Mouse (Mus musculus): ENCODE data around the gene Ift172. TPM values are rescaled to one million over a fixed set of nuclear protein-coding genes. Genes with fewer than 3 reads are reported as not detected.

Ift172 gene
- polyA plus RNA-seq, 2 experiments = 3.3 to 3.6 TPM

GRCm38 (mm10) chr5:31251541-31252101, 39.3 kb downstream of the Ift172 start, which contains the start of gene Krtcap3:
Gene Krtcap3 (plus strand): TSS chr5:31251691.
- no peaks in the 10 kb centered on the region for H3K27me3 ChIP-seq (ENCODE audit: control insufficient read depth, insufficient read depth, low read length)
- no peak for TF ChIP-seq EP300 (IDR thresholded peaks at IDR 0.05; ENCODE audit: low read depth)
- no peak for TF ChIP-seq CTCF (IDR thresholded peaks at IDR 0.05; ENCODE audit: low read depth)
- peak within 1 kb of the TSS; percentile 64 for H3K4me2 ChIP-seq (ENCODE audit: low read depth)
- peaks cover 19% of the 10 kb centered on the region for H3K36me3 ChIP-seq (replicated peaks; ENCODE audit: control insufficient read depth, insufficient read depth, low read depth)
- H3K9ac ChIP-seq (replicated peaks) = 0 out of 2 replicates have a peak within 1 kb of the TSS, but pooled peaks have one; percentile 6
- H3K9me3 ChIP-seq (ENCODE audit: control insufficient read depth, low read length) = no peaks in the 10 kb centered on the region
- ATAC-seq (ENCODE audit: insufficient read depth) (peak; percentile 68), DNase-seq (ENCODE audit: low read depth in 3 of 3, low spot score in 3 of 3) (peak in 1 of 3 experiments; percentile 11)
- 56% methylated on average over 44 of the region's 47 CpGs for WGBS (ENCODE audit: insufficient replicate concordance)
- H3K27ac ChIP-seq = no peak within 1 kb of the TSS
- peak within 1 kb of the TSS; percentile 45 to 52 for H3K4me3 ChIP-seq (ENCODE audit: insufficient read depth in 1 of 2, low read depth in 2 of 2, low read length in 2 of 2)
- no peaks in the 10 kb centered on the region for H3K4me1 ChIP-seq (replicated peaks; ENCODE audit: control insufficient read depth in 2 of 2, insufficient read depth in 2 of 2, low read length in 1 of 2)

GRCm38 (mm10) chr5:31250716-31251115, 40.2 kb downstream of the Ift172 start:
- H3K36me3 ChIP-seq (replicated peaks; ENCODE audit: control insufficient read depth, insufficient read depth, low read depth) = peaks cover 19% of the 10 kb centered on the region
- H3K4me1 ChIP-seq (replicated peaks; ENCODE audit: control insufficient read depth in 2 of 2, insufficient read depth in 2 of 2, low read length in 1 of 2) = no peaks in the 10 kb centered on the region
- H3K27me3 ChIP-seq (ENCODE audit: control insufficient read depth, insufficient read depth, low read length) = no peaks in the 10 kb centered on the region
- no peak overlapping the region for H3K4me3 ChIP-seq (ENCODE audit: insufficient read depth in 1 of 2, low read depth in 2 of 2, low read length in 2 of 2)
- no peak overlapping the region for H3K4me2 ChIP-seq (ENCODE audit: low read depth)
- ATAC-seq (ENCODE audit: insufficient read depth) = no peak
- no peak overlapping the region for H3K9ac ChIP-seq (replicated peaks)
- H3K9me3 ChIP-seq (ENCODE audit: control insufficient read depth, low read length) = no peaks in the 10 kb centered on the region
- TF ChIP-seq CTCF (IDR thresholded peaks at IDR 0.05; ENCODE audit: low read depth) (no peak), EP300 (IDR thresholded peaks at IDR 0.05; ENCODE audit: low read depth) (no peak)
- no peak overlapping the region for H3K27ac ChIP-seq
- WGBS (ENCODE audit: insufficient replicate concordance) = 77% methylated on average over 4 of the region's 4 CpGs
- no peak for DNase-seq (ENCODE audit: low read depth in 3 of 3, low spot score in 3 of 3)

- DNase-seq (ENCODE audit: low read depth in 3 of 3, low spot score in 3 of 3) (no peak), ATAC-seq (ENCODE audit: insufficient read depth) (no peak)
- H3K4me3 ChIP-seq (ENCODE audit: insufficient read depth in 1 of 2, low read depth in 2 of 2, low read length in 2 of 2) = peak overlapping the region; percentile 89 to 94
- H3K4me2 ChIP-seq (ENCODE audit: low read depth) = peak overlapping the region; percentile 95
- no peaks in the 10 kb centered on the region for H3K27me3 ChIP-seq (ENCODE audit: control insufficient read depth, insufficient read depth, low read length)
- H3K36me3 ChIP-seq (replicated peaks; ENCODE audit: control insufficient read depth, insufficient read depth, low read depth) = peaks cover 6% of the 10 kb centered on the region
- 22% methylated on average over 10 of the region's 10 CpGs for WGBS (ENCODE audit: insufficient replicate concordance)
- peaks cover 5 to 11% of the 10 kb centered on the region in 2 experiments for H3K4me1 ChIP-seq (replicated peaks; ENCODE audit: control insufficient read depth in 2 of 2, insufficient read depth in 2 of 2, low read length in 1 of 2)
- TF ChIP-seq CTCF (IDR thresholded peaks at IDR 0.05; ENCODE audit: low read depth) (no peak), EP300 (IDR thresholded peaks at IDR 0.05; ENCODE audit: low read depth) (no peak)
- no peak overlapping the region for H3K27ac ChIP-seq
- peak overlapping the region; percentile 84 for H3K9ac ChIP-seq (replicated peaks)
- H3K9me3 ChIP-seq (ENCODE audit: control insufficient read depth, low read length) = no peaks in the 10 kb centered on the region
These were observed 48.7 kb downstream of the Ift172 start for GRCm38 (mm10) chr5:31242191-31242590.

GRCm38 (mm10) chr5:31241522-31242034, 49.3 kb downstream of the Ift172 start:
- ATAC-seq (ENCODE audit: insufficient read depth) (no peak), DNase-seq (ENCODE audit: low read depth in 3 of 3, low spot score in 3 of 3) (peak in 1 of 3 experiments; percentile 20)
- no peak for TF ChIP-seq CTCF (IDR thresholded peaks at IDR 0.05; ENCODE audit: low read depth)
- no peak for TF ChIP-seq EP300 (IDR thresholded peaks at IDR 0.05; ENCODE audit: low read depth)
- Histone ChIP-seq H3K36me3 (replicated peaks; ENCODE audit: control insufficient read depth, insufficient read depth, low read depth) (peaks cover 6% of the 10 kb centered on the region), H3K27me3 (ENCODE audit: control insufficient read depth, insufficient read depth, low read length) (no peaks in the 10 kb centered on the region), H3K27ac (peak overlapping the region; percentile 46), H3K9me3 (ENCODE audit: control insufficient read depth, low read length) (no peaks in the 10 kb centered on the region), H3K4me1 (replicated peaks; ENCODE audit: control insufficient read depth in 2 of 2, insufficient read depth in 2 of 2, low read length in 1 of 2) (peaks cover 5 to 11% of the 10 kb centered on the region in 2 experiments), H3K9ac (replicated peaks) (peak overlapping the region; percentile 84), H3K4me3 (ENCODE audit: insufficient read depth in 1 of 2, low read depth in 2 of 2, low read length in 2 of 2) (peak overlapping the region; percentile 89 to 94), H3K4me2 (ENCODE audit: low read depth) (peak overlapping the region; percentile 95)
- WGBS (ENCODE audit: insufficient replicate concordance) = 2% methylated on average over 13 of the region's 13 CpGs

DNA sequence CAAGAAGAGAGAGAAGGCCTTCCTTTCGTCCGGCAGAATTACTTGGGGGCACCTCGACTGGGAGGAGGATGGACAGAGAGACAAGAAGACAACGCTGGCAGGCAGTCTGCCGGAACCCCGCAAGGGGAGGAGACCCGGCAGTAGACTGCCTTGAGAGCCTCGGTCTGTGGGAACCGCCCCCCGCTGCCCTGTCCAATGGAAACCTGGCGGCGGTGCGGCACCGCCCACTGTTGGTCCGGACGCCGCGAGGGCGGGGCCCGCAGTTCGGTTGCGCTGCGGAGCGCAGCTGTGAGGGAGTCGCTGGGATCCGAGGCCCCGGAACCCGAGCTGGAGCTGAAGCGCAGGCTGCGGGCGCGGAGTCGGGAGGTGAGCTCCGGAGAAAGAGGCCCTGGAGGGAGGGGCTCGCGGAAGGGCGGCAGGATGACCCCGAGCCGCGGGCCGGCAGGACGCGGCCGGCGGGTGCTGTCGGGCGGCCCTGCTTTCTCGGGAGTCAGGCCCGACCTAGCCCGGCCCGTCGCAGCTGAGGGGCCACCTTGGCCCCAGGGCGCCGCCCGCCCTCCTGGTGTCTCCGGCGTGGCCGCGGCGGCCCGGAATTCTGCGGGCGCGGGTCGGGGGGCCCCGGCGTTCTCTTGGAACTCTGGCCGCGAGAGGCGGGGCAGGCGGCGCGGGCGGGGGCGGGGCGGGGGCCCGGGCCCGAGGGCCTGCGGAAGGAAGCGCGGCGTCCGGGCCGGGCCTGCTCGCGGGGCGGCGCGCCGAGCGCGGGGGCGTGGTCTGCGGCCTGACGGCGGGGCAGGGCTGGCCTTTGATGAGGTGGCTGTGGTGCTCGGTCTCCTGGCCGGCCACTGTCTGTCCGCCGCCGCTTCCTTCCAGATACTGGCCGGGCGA, 50.0 kb downstream of the Ift172 start, which contains the start of the genes Nrbp1 and Gm9970:
Gene Nrbp1 (plus strand): TSS at position 228 of the 885 bp plus-strand sequence.
Gene Gm9970 (minus strand): TSS at position 596 of the 885 bp plus-strand sequence.
- Histone ChIP-seq H3K4me2 (ENCODE audit: low read depth) (peak within 1 kb of the TSS; percentile 95), H3K27me3 (ENCODE audit: control insufficient read depth, insufficient read depth, low read length) (no peaks in the 10 kb centered on the region), H3K4me3 (ENCODE audit: insufficient read depth in 1 of 2, low read depth in 2 of 2, low read length in 2 of 2) (peak within 1 kb of the TSS; percentile 89 to 94), H3K9me3 (ENCODE audit: control insufficient read depth, low read length) (no peaks in the 10 kb centered on the region), H3K27ac (peak within 1 kb of the TSS; percentile 82), H3K36me3 (replicated peaks; ENCODE audit: control insufficient read depth, insufficient read depth, low read depth) (peaks cover 6% of the 10 kb centered on the region), H3K9ac (replicated peaks) (peak within 1 kb of the TSS; percentile 84), H3K4me1 (replicated peaks; ENCODE audit: control insufficient read depth in 2 of 2, insufficient read depth in 2 of 2, low read length in 1 of 2) (peaks cover 5 to 11% of the 10 kb centered on the region in 2 experiments)
- WGBS (ENCODE audit: insufficient replicate concordance) = 0% methylated on average over 92 of the region's 103 CpGs
- TF ChIP-seq EP300 (IDR thresholded peaks at IDR 0.05; ENCODE audit: low read depth) = no peak
- TF ChIP-seq CTCF (IDR thresholded peaks at IDR 0.05; ENCODE audit: low read depth) = 0 out of 2 replicates have a peak, but pooled peaks have one; percentile 3
- ATAC-seq (ENCODE audit: insufficient read depth) (peak; percentile 96), DNase-seq (ENCODE audit: low read depth in 3 of 3, low spot score in 3 of 3) (peak; percentile 89 to 90 (median 90))
